Mouse (Mus musculus) small intestine, adult 2 months (tissue): ENCODE data around the gene Dusp5. TPM values are rescaled to one million over a fixed set of nuclear protein-coding genes. Genes with fewer than 3 reads are reported as not detected.

ENCODE experiments used
- H3K27ac ChIP-seq: fragments of 200-500 bp; 2 replicates; pipeline ENCODE4 v1.5.1; 2012; ENCODE audit warnings: low read depth, low read length, control low read depth, inconsistent platforms; ENCODE audit not compliant: insufficient read depth
- H3K27me3 ChIP-seq: fragments of 200-500 bp; 2 replicates; pipeline ENCODE4 v1.6.1; 2012; ENCODE audit warnings: mild to moderate bottlenecking, moderate library complexity, low read length, inconsistent platforms; ENCODE audit not compliant: control insufficient read depth, insufficient read depth
- H3K36me3 ChIP-seq: fragments of 200-500 bp; 2 replicates; pipeline ENCODE4 v1.6.1; 2012; ENCODE audit warnings: mild to moderate bottlenecking, low read length, control low read depth, inconsistent platforms; ENCODE audit not compliant: control insufficient read depth, insufficient read depth
- H3K4me1 ChIP-seq: fragments of 200-500 bp; 2 replicates; pipeline ENCODE4 v1.6.1; 2012; ENCODE audit warnings: low read length, inconsistent platforms, mixed read lengths; ENCODE audit not compliant: control insufficient read depth, insufficient read depth, insufficient read length
- H3K4me3 ChIP-seq: fragments of 200-500 bp; 2 replicates; pipeline ENCODE4 v1.5.1; 2012; ENCODE audit warnings: low read depth, mild to moderate bottlenecking, control low read depth, inconsistent platforms, low read length, moderate library complexity
- CTCF ChIP-seq: fragments of 200-500 bp; IDR thresholded peaks from 2 replicates; pipeline ENCODE4 v1.5.1; 2012; ENCODE audit warnings: low read depth, mild to moderate bottlenecking, control low read depth, inconsistent platforms, low read length, moderate library complexity, mixed read lengths; ENCODE audit not compliant: insufficient replicate concordance, insufficient read length; ENCODE audit errors: extremely low read depth
- POLR2A ChIP-seq: fragments of 200-500 bp; IDR thresholded peaks from 2 replicates; pipeline ENCODE4 v1.6.1; 2012; ENCODE audit warnings: low read depth, mild to moderate bottlenecking, control low read depth, inconsistent platforms, low read length, moderate library complexity
- WGBS: fragments of 180-500 bp; shearing (Covaris S2); methylation state at CpG from one replicate; pipeline ENCODE4 v1.1.7; 2018; 5-methylcytosine and 5-hydroxymethylcytosine counted together
- polyA plus RNA-seq: library from polyadenylated mRNA; depleted of rRNA; stranded (reverse); fragments of >200 nt; gene quantifications from 2 replicates; pipeline ENCODE4 v1.2.3, GENCODE M21; 2012

Dusp5 gene
- polyA plus RNA-seq, 1 experiment = 28.5 TPM

DNA sequence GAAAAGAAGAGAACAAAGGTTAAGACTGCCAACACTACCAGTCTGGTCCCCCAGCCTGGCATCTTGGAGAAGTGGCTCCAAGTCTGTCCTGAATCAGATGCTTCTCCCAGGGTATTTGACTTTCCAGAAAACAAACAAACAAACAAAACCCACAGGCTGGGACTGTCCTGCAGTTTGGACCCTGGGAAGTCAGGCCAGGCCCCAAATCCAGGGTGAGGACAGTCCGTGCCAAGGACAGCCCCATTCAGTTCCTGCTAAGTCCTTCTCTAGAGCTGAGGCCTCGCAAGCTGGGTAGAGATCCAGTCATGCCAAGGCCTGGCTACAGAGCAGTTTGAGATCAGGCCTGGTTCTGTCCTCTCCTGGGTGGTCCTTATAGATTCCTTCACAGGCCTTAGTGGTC, 27.1 kb upstream of the Dusp5 start:
- Histone ChIP-seq H3K27ac (no peak overlapping the region), H3K36me3 (no peaks in the 10 kb centered on the region), H3K4me1 (peaks cover 13% of the 10 kb centered on the region), H3K4me3 (no peak overlapping the region), H3K27me3 (no peaks in the 10 kb centered on the region)
- WGBS = 94% methylated on average over 2 of the region's 2 CpGs
- no peak for TF ChIP-seq POLR2A

DNA sequence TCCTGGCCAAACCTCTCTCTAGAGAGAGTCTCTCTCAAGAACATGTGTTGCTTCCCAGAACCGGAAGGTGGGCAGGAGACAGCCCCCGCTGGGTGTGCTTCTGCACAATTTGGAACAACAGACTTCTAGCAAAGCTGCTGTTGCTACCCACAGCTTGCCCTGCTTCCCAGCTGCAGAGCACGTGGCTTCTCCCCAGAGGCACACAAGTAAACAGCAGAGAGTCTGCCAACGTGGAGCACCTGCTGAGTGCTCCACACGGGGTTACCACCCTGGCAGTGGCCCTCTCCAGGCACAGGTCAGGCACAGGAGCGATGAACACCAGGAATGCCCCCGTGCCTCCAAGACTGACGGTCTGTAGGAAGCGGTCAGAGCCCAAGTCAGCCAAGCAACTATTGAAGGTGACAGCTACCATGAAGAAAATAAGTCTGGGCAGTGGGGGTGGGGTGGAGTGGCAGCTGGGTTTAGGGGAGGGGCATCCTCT, 26.0 kb upstream of the Dusp5 start:
- Histone ChIP-seq H3K27me3 (no peaks in the 10 kb centered on the region), H3K4me1 (peaks cover 13% of the 10 kb centered on the region), H3K36me3 (no peaks in the 10 kb centered on the region), H3K4me3 (no peak overlapping the region), H3K27ac (no peak overlapping the region)
- WGBS = 58% methylated on average over 9 of the region's 9 CpGs
- TF ChIP-seq POLR2A = no peak

DNA sequence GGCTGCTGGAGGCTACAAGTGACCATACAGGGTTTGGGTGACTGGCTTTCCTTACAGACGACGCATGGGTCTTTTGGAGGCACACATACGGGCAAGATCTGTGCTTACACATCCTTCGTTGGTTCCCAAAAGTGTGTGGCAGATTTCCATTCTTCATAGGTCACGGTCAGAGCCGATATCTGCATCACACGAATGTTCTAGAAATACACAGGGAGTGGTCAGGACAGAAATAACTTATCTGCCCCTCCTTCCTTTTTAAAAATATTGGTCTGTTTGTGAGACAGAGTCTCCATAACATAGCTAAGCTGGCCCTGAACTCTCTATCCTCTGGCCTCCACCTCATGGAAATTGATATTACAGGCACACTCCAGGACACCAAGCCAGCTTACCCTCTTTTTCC, 24.7 kb upstream of the Dusp5 start:
- 87% methylated on average over 7 of the region's 7 CpGs for WGBS
- H3K27ac ChIP-seq = no peak overlapping the region
- H3K27me3 ChIP-seq = no peaks in the 10 kb centered on the region
- no peak overlapping the region for H3K4me3 ChIP-seq
- H3K36me3 ChIP-seq = no peaks in the 10 kb centered on the region
- H3K4me1 ChIP-seq = peaks cover 12% of the 10 kb centered on the region
- TF ChIP-seq POLR2A (no peak), CTCF (no peak)

DNA sequence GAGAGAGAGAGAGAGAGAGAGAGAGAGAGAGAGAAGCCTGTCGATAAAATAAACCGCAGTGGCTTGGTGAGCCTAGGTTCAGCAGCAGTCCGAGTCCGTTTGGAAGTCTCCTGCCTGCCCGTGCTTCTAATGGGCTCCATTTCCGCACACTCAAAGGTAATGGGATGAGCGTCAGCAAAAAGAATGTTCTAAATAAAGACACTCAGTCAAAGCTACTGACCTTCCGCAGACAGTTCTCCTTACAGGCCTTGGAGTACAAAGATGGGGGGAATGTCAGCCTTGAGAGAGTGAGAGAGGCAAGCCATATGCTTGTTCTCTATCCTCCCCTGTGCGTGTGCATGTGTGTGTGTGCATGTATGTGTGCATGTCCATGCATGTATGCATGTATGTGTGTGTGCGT, 23.2 kb upstream of the Dusp5 start:
- no peak for TF ChIP-seq POLR2A
- no peak for TF ChIP-seq CTCF
- WGBS = 84% methylated on average over 10 of the region's 10 CpGs

DNA sequence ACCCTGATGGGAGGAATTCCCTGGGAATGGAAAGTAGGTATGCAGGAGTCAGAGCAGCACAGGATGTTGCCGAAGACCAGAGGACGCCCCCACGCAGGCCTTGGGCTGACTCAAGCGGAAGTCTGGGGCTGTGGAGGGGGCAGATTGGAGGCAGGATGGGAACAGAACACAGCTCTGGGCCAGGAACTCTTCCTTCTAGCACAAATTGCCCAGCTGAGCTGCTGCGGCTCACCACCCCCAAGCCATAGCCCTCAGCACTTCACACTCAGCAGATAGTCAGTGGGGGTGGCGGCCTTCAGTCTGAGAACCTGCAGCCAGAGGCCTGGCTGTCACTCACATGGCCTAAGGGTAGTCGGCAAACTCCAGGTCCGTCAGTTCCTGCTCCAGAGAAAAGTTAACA, 21.4 kb upstream of the Dusp5 start:
- H3K36me3 ChIP-seq = no peaks in the 10 kb centered on the region
- TF ChIP-seq CTCF = no peak
- TF ChIP-seq POLR2A = no peak
- H3K27me3 ChIP-seq = no peaks in the 10 kb centered on the region
- peaks cover 3% of the 10 kb centered on the region; the same call in 1 of the 2 replicates for H3K4me1 ChIP-seq
- WGBS = 90% methylated on average over 8 of the region's 8 CpGs
- H3K4me3 ChIP-seq = no peak overlapping the region
- no peak overlapping the region for H3K27ac ChIP-seq

More for the DNA sequence above, 23.2 kb upstream of the Dusp5 start:
- no peak overlapping the region for H3K27ac ChIP-seq
- no peaks in the 10 kb centered on the region for H3K36me3 ChIP-seq
- no peaks in the 10 kb centered on the region for H3K27me3 ChIP-seq
- no peak overlapping the region for H3K4me3 ChIP-seq
- H3K4me1 ChIP-seq = peaks cover 1% of the 10 kb centered on the region; the same call in 1 of the 2 replicates

DNA sequence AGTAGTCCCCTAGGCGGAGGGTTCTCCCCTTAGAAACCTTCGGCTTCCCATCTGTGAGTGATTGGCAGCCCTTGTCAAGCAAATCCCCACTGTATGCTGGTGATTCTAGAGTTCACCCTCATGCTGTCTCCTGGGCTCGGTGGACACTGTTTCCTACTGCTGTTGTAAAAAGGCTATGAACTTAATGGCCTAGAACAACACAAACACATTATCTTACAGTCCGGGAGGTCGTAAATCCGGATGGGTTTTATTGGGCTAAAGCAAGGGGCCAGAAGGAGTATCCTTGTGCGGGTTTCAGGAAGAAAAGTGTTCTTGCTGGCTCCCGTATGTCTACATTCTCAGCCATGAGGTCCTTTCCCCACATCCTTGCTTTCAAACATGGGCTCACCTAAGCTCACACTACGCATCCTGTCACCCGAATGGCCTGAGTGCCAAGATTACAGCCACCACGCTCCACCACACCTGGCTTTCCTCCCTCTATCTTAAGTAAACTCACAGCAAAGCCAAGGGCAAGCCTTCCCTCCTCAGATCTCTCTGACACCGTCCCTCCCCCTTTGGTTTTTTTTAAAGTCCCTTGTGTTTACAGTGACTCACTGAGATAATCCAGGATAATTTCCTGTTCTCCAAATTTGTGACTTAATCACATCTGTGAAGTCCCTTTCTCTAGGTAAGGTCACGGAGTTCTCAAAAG, 17.5 kb upstream of the Dusp5 start:
- peaks cover 3% of the 10 kb centered on the region; the same call in 1 of the 2 replicates for H3K4me1 ChIP-seq
- TF ChIP-seq POLR2A (no peak), CTCF (no peak)

DNA sequence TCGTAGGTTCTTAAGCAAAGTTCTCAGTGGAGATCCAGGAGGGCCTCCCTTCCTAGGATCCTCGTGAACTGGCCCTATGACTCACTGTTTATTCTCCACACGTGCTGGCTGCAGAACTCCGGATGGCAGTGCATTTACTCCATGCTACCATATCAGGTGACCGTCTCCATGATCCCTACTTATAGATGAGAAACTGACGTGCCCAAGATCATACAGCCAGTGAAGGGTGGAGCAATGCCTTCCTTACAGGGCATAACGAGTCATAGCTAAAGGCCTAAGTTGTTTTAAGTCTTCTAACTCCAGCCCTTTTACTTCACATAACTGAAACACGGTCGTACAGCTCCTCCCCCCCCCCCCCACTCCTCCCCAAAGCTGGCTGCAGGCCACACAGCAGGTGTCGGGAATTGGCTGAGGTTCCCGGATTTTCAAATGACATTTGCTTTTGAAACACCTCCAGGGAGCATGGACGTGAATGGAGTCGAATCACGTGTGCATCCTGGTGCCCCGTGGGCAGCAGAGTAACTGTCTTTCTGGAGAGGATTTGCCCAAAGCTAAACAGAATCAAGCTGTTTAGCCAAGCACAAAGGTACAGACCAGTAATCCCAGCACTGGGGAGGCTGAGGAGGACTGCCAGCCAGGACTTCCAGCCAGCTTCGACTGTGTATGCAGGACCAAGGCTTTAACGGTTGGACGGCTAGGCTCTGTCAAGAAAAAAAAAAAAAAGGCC, 11.4 kb upstream of the Dusp5 start:
- no peak for TF ChIP-seq POLR2A
- no peak for TF ChIP-seq CTCF
- Histone ChIP-seq H3K4me1 (peaks cover 4% of the 10 kb centered on the region; the same call in 1 of the 2 replicates), H3K27me3 (no peaks in the 10 kb centered on the region), H3K27ac (no peak overlapping the region), H3K36me3 (no peaks in the 10 kb centered on the region), H3K4me3 (no peak overlapping the region)
- 16% methylated on average over 18 of the region's 18 CpGs for WGBS

More for the DNA sequence above, 17.5 kb upstream of the Dusp5 start:
- Histone ChIP-seq H3K27ac (no peak overlapping the region), H3K27me3 (no peaks in the 10 kb centered on the region), H3K4me3 (no peak overlapping the region), H3K36me3 (no peaks in the 10 kb centered on the region)
- 25% methylated on average over 13 of the region's 13 CpGs for WGBS
